Mouse (Mus musculus) CH12.LX (cell line): Measurements from ENCODE around the gene Utp18.
"Not testable (repeated sequence)": the region's sequence is repeated elsewhere in the genome, so short reads cannot be mapped to it uniquely, and the experiment has no call there.

Experiments used
- CHD1 ChIP-seq: IDR thresholded peaks from 2 replicates; pipeline ENCODE4 v1.6.1; 2012; ENCODE audit warnings: low read depth, low read length, improper control_type of control experiment, inconsistent platforms
- CTCF ChIP-seq, 2 experiments: IDR thresholded peaks in 1 of 2; conservative IDR thresholded peaks in 1 of 2; 2 replicates each; pipeline ENCODE4 v1.5.1; 2011 to 2012; ENCODE audit warnings: low read depth in 2 of 2, low read length in 2 of 2, improper control_type of control experiment in 1 of 2, inconsistent platforms in 1 of 2, mild to moderate bottlenecking in 1 of 2, moderate library complexity in 1 of 2
- MAZ ChIP-seq: IDR thresholded peaks from 2 replicates; pipeline ENCODE4 v1.6.1; 2012; ENCODE audit warnings: low read depth, mild to moderate bottlenecking, inconsistent platforms, low read length, improper control_type of control experiment, moderate library complexity
- POLR2A ChIP-seq: IDR thresholded peaks from 2 replicates; pipeline ENCODE4 v1.6.1; 2011; ENCODE audit warnings: low read depth, mild to moderate bottlenecking, improper control_type of control experiment, low read length
- RCOR1 ChIP-seq: conservative IDR thresholded peaks from 2 replicates; pipeline ENCODE4 v1.6.1; 2012; ENCODE audit warnings: low read depth, mild to moderate bottlenecking, inconsistent platforms, low read length, improper control_type of control experiment
- USF1 ChIP-seq: IDR thresholded peaks from 2 replicates; pipeline ENCODE4 v1.6.1; 2014; ENCODE audit warnings: low read depth, mild to moderate bottlenecking, inconsistent platforms, low read length, improper control_type of control experiment
- ZNF384 ChIP-seq: IDR thresholded peaks from 2 replicates; pipeline ENCODE4 v1.6.1; 2012; ENCODE audit warnings: low read depth, low read length, improper control_type of control experiment, inconsistent platforms

DNA sequence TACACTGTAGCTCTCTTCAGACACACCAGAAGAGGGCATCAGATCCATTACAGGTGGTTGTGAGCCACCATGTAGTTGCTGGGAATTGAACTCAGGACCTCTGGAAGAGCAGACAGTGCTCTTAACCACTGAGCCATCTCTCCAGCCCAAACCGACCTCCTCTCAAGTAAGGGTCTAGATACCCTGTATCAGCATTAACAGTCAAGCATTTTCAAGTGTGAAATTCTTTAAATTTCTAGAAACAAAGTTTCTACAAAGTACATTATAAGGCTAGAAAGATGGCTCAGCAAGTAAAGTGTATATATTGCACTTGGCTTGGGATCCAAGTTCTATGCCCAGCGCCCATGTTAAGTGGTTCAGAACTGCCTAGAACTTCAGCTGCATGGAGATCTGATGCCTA, 29.5 kb upstream of the Utp18 start:
- not testable (repeated sequence) for TF ChIP-seq CTCF (conservative IDR thresholded peaks at IDR 0.05 in 1 of 2, IDR thresholded peaks at IDR 0.05 in 1 of 2; ENCODE audit: low read depth in 2 of 2, low read length in 2 of 2); CHD1; POLR2A; RCOR1; ZNF384; MAZ; USF1
